Mouse (Mus musculus): ENCODE data around the gene Pde6c.

GRCm38 (mm10) chr19:38232516-38232915 is 99.9 kb downstream of the Pde6c start:
- TF ChIP-seq GATA1 (IDR thresholded peaks at IDR 0.05; ENCODE audit: low read length) (no peak), TAL1 (IDR thresholded peaks at IDR 0.05; ENCODE audit: low read length) (no peak)
